Mouse (Mus musculus) 3T3-L1 (cell line): ENCODE measurements around the gene Gsto2.

Source experiments
- DNase-seq: peaks from one replicate; pipeline ENCODE4 v3.0.0-alpha.2; 2015; ENCODE audit warnings: low read depth, low spot score

The Gsto2 gene

GRCm38 (mm10) chr19:47857957-47858942 lies 7.1 kb upstream of the Gsto2 start:
- DNase-seq, result no peak

- DNase-seq, result no peak
These were observed 6.2 kb upstream of the Gsto2 start for GRCm38 (mm10) chr19:47859180-47859579.

GRCm38 (mm10) chr19:47862581-47862980 lies 2.8 kb upstream of the Gsto2 start:
- DNase-seq, result no peak

- no peak for DNase-seq
These were observed 1.3 kb upstream of the Gsto2 start for GRCm38 (mm10) chr19:47864051-47864450.

DNA sequence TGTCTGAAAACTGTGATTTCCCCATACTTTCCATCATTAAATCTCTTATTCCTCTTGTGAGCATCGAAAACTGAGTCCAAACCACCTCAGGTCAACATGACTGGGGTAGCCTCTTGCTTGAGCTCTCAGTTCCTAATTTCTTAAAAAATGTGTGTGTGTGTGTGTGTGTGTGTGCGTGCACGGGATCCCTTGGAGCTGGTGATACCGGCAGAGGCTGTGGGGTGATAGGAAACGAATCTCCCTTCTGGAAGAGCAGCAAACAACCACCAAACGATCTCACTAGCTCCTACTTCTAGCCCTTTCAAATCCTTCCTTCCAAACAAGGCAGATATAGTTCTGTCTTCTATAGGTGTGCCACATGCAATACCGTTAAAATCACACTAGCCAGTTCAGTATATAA lies 613 bp upstream of the Gsto2 start:
- DNase-seq, result no peak

GRCm38 (mm10) chr19:47867628-47868175 lies 2.4 kb downstream of the Gsto2 start:
- DNase-seq, result peak; percentile 52

- peak; percentile 85 for DNase-seq
These were observed 3.6 kb downstream of the Gsto2 start for GRCm38 (mm10) chr19:47868951-47869350.

DNA sequence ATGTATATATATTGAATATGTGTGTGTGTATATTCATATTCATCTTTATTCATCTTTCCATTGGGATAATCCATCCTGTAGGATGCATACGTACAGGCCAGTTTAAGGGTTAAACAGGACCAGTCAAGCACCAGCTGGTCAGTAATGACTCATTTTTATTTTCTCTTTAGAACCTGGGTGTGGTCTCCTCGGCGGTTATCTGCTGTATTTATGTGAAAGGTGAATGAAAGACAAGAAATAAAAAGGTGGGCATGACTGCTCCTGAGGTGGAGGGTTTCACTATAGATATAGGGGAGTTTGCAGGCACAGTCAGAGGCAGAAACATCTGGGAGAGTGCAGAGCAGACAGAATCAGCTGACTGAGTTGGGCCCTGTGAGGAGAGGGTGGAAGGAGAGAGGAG lies 4.2 kb downstream of the Gsto2 start:
- peak; percentile 82 for DNase-seq

- DNase-seq, result peak; percentile 89
These were observed 4.8 kb downstream of the Gsto2 start for GRCm38 (mm10) chr19:47870102-47870666.

DNA sequence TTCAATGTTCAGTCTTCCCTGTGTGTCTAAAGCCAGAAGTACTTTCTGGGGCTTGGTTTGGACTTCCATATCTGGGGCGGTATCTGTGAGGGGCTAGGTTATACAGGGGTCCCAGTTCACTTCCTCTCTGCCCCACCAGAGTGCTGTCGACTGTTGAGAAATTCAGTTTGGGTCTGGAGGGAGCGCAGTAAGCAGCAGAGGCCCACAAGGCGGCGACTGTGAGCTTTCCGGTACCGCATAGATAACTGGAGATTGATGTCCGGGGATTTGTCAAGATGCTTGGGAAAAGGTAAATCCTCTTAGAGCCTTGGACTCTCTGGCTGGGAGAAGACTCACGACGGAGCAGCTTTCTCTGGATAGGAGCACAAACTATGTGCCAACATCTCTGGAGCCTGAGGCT lies 6.2 kb downstream of the Gsto2 start:
- peak; percentile 65 for DNase-seq

DNA sequence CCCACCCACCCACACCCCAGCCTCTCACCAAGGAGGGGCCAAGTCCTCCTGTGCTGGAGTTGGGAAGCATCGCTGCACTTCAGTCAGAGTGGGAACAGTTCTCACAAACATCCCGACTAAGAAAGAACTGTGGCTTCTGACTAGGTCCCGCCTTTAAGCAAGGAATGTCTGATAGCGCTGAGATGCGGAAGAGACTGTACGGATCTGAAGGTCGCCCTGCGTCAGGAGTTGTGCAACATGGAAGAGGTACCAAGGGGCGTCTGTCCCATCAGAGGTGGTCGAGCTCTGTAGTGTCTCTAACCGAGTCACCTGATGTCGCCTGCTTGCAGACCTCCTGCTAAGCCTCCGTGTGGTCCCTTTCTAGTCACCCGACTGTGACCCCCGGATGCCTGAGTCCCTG lies 10.9 kb downstream of the Gsto2 start:
- DNase-seq, result no peak

DNA sequence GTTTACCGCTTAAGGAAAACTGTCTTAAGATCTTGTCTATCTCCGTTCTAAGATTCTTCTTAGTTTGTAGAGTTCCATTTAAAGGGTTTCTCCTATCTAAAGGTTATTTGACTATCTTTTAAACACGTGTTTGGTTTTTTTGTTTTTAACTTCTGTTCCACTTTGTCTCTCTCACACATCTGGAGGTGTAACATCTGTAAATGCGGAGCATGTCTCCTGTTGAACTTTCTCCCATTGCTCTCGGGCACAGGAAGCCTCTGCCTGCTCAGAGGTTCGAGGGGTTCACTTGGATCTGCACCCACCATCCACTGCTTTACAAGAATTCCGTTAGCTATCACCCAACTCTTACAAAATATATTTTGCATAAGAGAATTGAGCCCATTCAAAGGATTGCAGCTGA lies 16.2 kb downstream of the Gsto2 start:
- no peak for DNase-seq

DNA sequence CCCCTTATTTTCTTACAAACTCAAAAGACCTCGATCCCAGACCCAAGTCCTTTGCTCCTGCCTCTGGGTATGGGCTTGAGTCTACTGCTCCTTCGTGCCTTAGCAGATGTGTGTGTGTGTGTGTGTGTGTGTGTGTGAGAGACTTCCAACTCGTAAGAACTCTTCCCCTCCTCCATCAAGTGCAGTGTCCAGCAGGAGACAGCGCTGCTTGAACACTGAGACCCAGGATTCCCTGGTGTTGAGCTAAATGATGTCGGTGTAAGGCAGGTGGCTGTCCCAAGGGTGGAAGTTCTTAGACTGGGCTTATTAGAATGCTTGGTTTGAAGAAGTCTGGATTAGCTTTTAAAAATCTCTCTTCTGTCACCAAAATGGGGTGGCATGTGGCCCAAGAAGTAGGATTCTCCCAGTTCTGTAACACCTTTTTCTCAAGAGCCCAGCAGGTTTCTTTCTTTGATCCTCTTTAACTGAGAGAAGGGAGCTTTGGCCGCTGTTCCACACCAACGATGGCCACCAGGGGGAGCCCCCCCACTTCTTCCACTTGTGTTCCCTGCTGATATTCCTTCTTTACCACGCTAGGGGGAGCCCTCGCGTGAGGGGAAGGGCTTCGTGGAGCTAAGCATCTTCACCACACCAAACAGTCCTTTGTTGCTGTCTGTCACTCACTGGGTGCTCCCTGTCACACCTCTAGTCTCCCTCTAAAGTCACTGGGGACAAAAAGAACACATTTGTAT lies 17.0 kb downstream of the Gsto2 start:
- peak; percentile 95 for DNase-seq

DNA sequence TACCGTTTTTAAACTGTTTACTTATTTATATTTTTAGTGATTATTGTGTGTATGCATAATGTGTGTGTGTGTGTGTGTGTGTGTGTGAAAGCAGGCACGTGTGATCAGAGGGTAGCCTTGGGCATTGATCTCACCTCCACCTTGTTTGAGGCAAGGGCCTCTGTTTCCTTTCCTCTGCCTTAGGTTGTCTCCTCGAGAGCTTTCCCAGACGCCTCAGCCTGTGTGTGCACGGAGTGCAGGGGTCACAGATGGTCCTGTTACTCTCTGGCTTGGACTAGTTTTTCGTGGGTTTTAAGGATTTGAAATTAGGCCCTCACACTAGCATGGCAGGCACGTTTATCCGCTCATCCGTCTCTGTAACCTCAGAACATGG lies 17.5 kb downstream of the Gsto2 start:
- DNase-seq, result no peak

- DNase-seq, result peak; percentile 88
These were observed 19.2 kb downstream of the Gsto2 start for GRCm38 (mm10) chr19:47884296-47885085.

GRCm38 (mm10) chr19:47885191-47885743 lies 19.9 kb downstream of the Gsto2 start:
- no peak for DNase-seq

DNA sequence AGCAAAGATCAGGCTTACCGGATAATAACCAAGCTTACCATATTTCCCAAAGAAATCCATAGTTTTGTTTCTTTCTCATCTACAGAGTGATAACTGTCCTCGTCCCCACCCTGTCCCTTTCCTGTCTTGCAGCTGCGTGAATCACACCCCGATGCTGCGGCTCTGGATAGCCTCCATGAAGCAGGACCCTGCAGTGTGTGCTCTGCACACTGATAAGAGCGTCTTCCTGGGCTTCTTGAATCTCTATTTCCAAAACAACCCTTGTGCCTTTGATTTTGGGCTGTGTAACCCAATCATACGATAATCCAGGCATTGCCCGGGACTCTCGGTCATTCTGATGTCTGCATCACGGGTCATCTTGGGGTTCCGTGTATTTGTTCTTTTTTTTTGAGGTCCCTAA lies 20.6 kb downstream of the Gsto2 start:
- DNase-seq, result no peak

DNA sequence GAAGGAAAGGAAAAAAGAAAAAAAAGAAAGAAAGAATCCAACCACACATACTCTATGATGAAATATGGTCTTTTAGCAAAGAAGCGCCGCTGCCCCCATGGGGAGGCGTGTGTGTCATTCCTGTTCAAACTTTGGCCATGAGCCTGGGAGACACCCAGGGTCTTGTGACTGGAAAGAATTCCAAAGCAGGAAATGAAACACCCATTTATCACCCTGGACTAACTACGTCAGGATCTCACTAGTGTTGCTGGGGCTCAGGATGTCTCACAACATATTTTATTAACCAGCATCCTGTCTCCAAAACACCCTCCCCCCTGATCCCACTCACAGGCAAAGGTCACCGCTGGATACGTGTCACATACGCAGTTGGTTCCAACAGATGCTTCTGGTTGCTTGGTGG lies 21.3 kb downstream of the Gsto2 start:
- DNase-seq, result peak; percentile 98

- no peak for DNase-seq
These were observed 22.1 kb downstream of the Gsto2 start for GRCm38 (mm10) chr19:47887417-47887816.

- DNase-seq, result no peak
These were observed 22.7 kb downstream of the Gsto2 start for GRCm38 (mm10) chr19:47888037-47888436.
